ENCODE assay signal across 13 mouse cellular contexts in the genomic region with DNA sequence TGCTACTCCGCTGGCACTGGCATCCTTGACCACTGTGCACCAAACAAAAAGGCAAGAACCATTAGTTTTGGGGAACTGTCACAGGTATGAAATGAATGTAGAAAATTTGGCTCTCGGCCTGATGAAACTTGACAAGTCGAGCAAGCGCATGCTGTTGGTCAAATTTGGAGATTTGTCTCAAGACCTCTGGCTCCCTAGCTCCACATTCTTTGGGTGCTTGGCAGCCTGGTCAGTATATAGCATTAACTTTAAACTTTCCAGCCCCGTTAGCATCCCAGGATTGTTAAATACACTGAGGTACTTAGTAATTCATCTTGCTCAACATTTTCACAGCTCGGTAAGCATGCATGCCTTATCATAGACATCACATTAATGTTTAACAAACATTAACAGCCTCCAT.
"Had no signal": no experiment of that assay in that cellular context is flagged by ENCODE, and none has a peak within 500 bp of the region (broad histone marks: within the 10 kb centered on the region; RNA-seq: fewer than 3 reads in every experiment).

No protein-coding gene starts in this region.

- H3K4me3 ChIP-seq: intestine, embryonic 15.5 days; limb, embryonic 10.5 days; liver, embryonic 15.5 days; midbrain, embryonic 10.5 days; myocyte; neural tube, embryonic 12.5 days had no signal

- H3K27me3 ChIP-seq: intestine, embryonic 15.5 days; liver, embryonic 15.5 days; neural tube, embryonic 12.5 days had no signal

- H3K9me3 ChIP-seq: intestine, embryonic 15.5 days; limb, embryonic 10.5 days; liver, embryonic 15.5 days; midbrain, embryonic 10.5 days; neural tube, embryonic 12.5 days had no signal

- H3K4me2 ChIP-seq: intestine, embryonic 15.5 days; liver, embryonic 11.5 days; liver, embryonic 15.5 days; neural tube, embryonic 12.5 days had no signal

- H3K36me3 ChIP-seq: intestine, embryonic 15.5 days; limb, embryonic 10.5 days; liver, embryonic 15.5 days; midbrain, embryonic 10.5 days; neural tube, embryonic 12.5 days had no signal

- ATAC-seq: intestine, embryonic 15.5 days; lung, postnatal 0 days had no signal

- H3K4me1 ChIP-seq: limb, embryonic 10.5 days; liver, embryonic 15.5 days; neural tube, embryonic 12.5 days had no signal

- DNase-seq: lung, adult 2 months; lung, postnatal 4 days; midbrain, embryonic 14.5 days; thymus, postnatal 36 days had no signal

- H3K9ac ChIP-seq: intestine, embryonic 15.5 days; liver, embryonic 15.5 days; neural tube, embryonic 12.5 days had no signal

- H3K27ac ChIP-seq: intestine, embryonic 15.5 days; limb, embryonic 10.5 days; liver, embryonic 15.5 days; midbrain, embryonic 10.5 days; neural tube, embryonic 12.5 days; stomach, postnatal 0 days had no signal
